Mouse (Mus musculus) neutrophil, adult 83 days (primary cell): ENCODE results near the gene Gm21170. TPM values are rescaled to one million over a fixed set of nuclear protein-coding genes. Genes with fewer than 3 reads are reported as not detected.

Experiments used
- total RNA-seq, 2 experiments: library from RNA; stranded (reverse); gene quantifications; one replicate each; pipeline ENCODE4 v1.2.4; 2023

Gene Gm21170
- total RNA-seq = not detected

GRCm38 (mm10) chrY:47690998-47691397, at the start of gene Gm21170:
Gm21170 (minus strand) TSS chrY:47691098.

Other genes starting within 250 kb of the Gm21170 start
- not detected for gene Gm21256, start 240.1 kb downstream of the Gm21170 start, total RNA-seq